Mouse (Mus musculus) liver, adult 2 months (tissue): Measurements from ENCODE around the gene Stard5.

Experiments used
- CTCF ChIP-seq: fragments of 200-500 bp; IDR thresholded peaks from 2 replicates; pipeline ENCODE4 v1.5.1; 2011; ENCODE audit warnings: low read depth, low read length, control low read depth
- POLR2A ChIP-seq: fragments of 200-500 bp; IDR thresholded peaks from 2 replicates; pipeline ENCODE4 v1.6.1; 2011; ENCODE audit warnings: low read length, control low read depth; ENCODE audit not compliant: insufficient read depth; ENCODE audit errors: extremely low read depth

GRCm38 (mm10) chr7:83643581-83643980, 11.8 kb downstream of the Stard5 start:
- TF ChIP-seq POLR2A (no peak), CTCF (no peak)
